Comparison of ENCODE assay signal across 10 mouse cellular contexts in the genomic region with DNA sequence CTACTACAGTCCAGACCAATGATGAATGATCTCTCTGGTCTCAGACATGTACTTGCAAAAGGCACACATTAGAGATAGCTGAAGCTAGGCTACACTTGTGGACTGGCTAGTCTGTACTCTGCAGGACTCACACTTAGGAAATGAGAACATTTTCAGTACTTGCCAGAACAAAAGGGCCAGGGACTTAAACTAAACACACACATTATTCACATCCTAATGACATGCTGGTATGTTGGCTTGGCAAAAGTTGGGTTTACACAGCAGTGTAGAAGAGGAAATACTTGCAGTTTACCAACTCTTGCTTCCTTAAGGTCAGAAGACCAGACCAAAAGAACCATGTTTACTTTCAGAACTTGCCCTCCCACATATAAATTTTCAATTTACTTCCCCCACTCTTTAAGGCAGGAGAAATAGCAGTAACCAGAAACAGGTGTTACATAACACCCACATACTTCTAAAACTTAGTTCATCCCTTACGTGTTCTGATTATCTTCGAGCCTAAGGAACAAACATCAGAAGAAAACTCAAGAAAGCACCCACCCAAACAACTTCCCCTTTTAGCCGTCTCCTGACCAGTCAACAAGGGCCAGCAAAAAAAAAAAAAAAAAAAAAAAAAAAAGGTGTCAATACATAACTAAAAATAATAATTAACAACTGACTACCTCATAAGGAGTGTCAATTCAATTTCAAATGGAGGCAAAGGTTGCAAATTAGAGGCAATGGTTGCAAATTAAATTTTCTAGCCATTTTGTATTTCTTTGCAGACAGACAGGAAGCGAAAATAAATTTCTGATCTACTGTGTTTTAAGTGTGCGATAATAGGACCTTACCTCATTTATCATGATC. TPM values are rescaled to one million over a fixed set of nuclear protein-coding genes. Genes with fewer than 3 reads are reported as not detected.
DNase-seq lines count a peak whose midpoint lies in the region; ATAC-seq and TF ChIP-seq lines count a peak whose summit lies in the region.
"Had no signal": no experiment of that assay in that cellular context is flagged by ENCODE, and none has a peak within 500 bp of the region (broad histone marks: within the 10 kb centered on the region; RNA-seq: fewer than 3 reads in every experiment).

No protein-coding gene starts in this region.

- 67% methylated on average over 5 of the region's 5 CpGs for WGBS in intestine, postnatal 0 days
- 54% methylated on average over 5 of the region's 5 CpGs for WGBS in small intestine, adult 2 months

- no peaks in the 10 kb centered on the region for H3K27me3 ChIP-seq in intestine, postnatal 0 days (replicated peaks; ENCODE audit: control insufficient read depth, insufficient read depth, low read length)
- no peaks in the 10 kb centered on the region for H3K27me3 ChIP-seq in small intestine, adult 2 months (ENCODE audit: control insufficient read depth, insufficient read depth, low read length)

- no peak overlapping the region; the same call in 1 of the 2 replicates for H3K9ac ChIP-seq in intestine, postnatal 0 days (ENCODE audit: low read depth, low read length)

- no peaks in the 10 kb centered on the region for H3K36me3 ChIP-seq in intestine, postnatal 0 days (ENCODE audit: control insufficient read depth, insufficient read depth)
- peaks cover 7% of the 10 kb centered on the region for H3K36me3 ChIP-seq in small intestine, adult 2 months (ENCODE audit: control insufficient read depth, insufficient read depth, low read length)
- H3K36me3 ChIP-seq: forebrain, embryonic 10.5 days had no signal

- DNase-seq in CD4-positive, CD25-positive, alpha-beta regulatory T cell, adult 2 months (ENCODE audit: low read depth, low spot score) = peak; percentile 3
- DNase-seq in left cerebral cortex, adult 2 months (ENCODE audit: extremely low spot score in 1 of 2, low spot score in 2 of 2) = no peak
- DNase-seq in left cerebral cortex, postnatal 4 days = no peak
- DNase-seq in urinary bladder, postnatal 36 days (ENCODE audit: low spot score in 2 of 2) = no peak
- no peak for DNase-seq in cerebellum, postnatal 25 days
- DNase-seq: cerebellum, postnatal 10 days had no signal

- no peaks in the 10 kb centered on the region for H3K4me1 ChIP-seq in intestine, postnatal 0 days (replicated peaks; ENCODE audit: control insufficient read depth, insufficient read depth, low read length)
- H3K4me1 ChIP-seq in small intestine, adult 2 months (ENCODE audit: control insufficient read depth, insufficient read depth, insufficient read length, low read length) = no peaks in the 10 kb centered on the region
- H3K4me1 ChIP-seq: forebrain, embryonic 10.5 days had no signal

- TF ChIP-seq CTCF in left cerebral cortex, adult 2 months (IDR thresholded peaks at IDR 0.05) = no peak
- no peak for TF ChIP-seq CTCF in intestine, postnatal 0 days (IDR thresholded peaks at IDR 0.05; ENCODE audit: low read depth)
- TF ChIP-seq CTCF in small intestine, adult 2 months (IDR thresholded peaks at IDR 0.05; ENCODE audit: extremely low read depth, insufficient read length, insufficient replicate concordance, low read depth, low read length) = no peak

- intact Hi-C loops in left cerebral cortex, adult 2 months (cut with DNase I) = loop anchor here (5.0 kb wide), 1 partner anchor 117 kb away; no protein-coding TSS in a partner anchor
- intact Hi-C loops in left cerebral cortex, postnatal 4 days (cut with DNase I) = no loop called here

- H3K4me2 ChIP-seq in intestine, postnatal 0 days (replicated peaks; ENCODE audit: low read depth) = peak overlapping the region; percentile 54

- no peak overlapping the region for H3K27ac ChIP-seq in left cerebral cortex, adult 2 months
- 0 out of 2 replicates have a peak overlapping the region, but pooled peaks have one; percentile 90 for H3K27ac ChIP-seq in intestine, postnatal 0 days (ENCODE audit: low read depth, low read length)
- peak overlapping the region; percentile 15; the same call in 1 of the 2 replicates for H3K27ac ChIP-seq in small intestine, adult 2 months (ENCODE audit: insufficient read depth, low read depth, low read length)
- H3K27ac ChIP-seq: forebrain, embryonic 10.5 days had no signal

- TF ChIP-seq POLR2A in small intestine, adult 2 months (IDR thresholded peaks at IDR 0.05; ENCODE audit: low read depth, low read length) = no peak

- no peak for ATAC-seq in CD4-positive, CD25-positive, alpha-beta regulatory T cell, adult 4 months
- ATAC-seq in intestine, postnatal 0 days = no peak

- peak overlapping the region; percentile 62 for H3K4me3 ChIP-seq in left cerebral cortex, adult 2 months
- H3K4me3 ChIP-seq in intestine, postnatal 0 days (ENCODE audit: low read depth, low read length) = peak overlapping the region; percentile 64
- H3K4me3 ChIP-seq in small intestine, adult 2 months (ENCODE audit: low read depth, low read length) = no peak overlapping the region

- no peaks in the 10 kb centered on the region for H3K9me3 ChIP-seq in intestine, postnatal 0 days (ENCODE audit: control insufficient read depth)
- H3K9me3 ChIP-seq: forebrain, embryonic 10.5 days had no signal

RNA-seq across cellular contexts. Expression of gene Sat1, which starts 1.7 kb away (rescaled TPM):
- polyA plus RNA-seq in CD4-positive, CD25-positive, alpha-beta regulatory T cell, adult 4 months (2017; shearing (Covaris generic)) = 100 to 1,000 TPM; 653 to 698 TPM
- total RNA-seq in left cerebral cortex, adult 2 months (2021) = 10 to 100 TPM; 73.3 to 74.0 TPM
- 10 to 100 TPM; 26.1 to 39.3 TPM for total RNA-seq in left cerebral cortex, postnatal 4 days (2021)
- 790 and 828 TPM in 2 replicates for polyA plus RNA-seq in intestine, postnatal 0 days (2015; fragmentation: Nextera tagmentation; extraction: Ambion mirVana)
- 6.8 and 12.4 TPM in 2 replicates for polyA plus RNA-seq in small intestine, adult 2 months (2012; rRNA removed)

RNA-seq across cellular contexts. Expression of gene Acot9, which starts 47.7 kb away (rescaled TPM):
- polyA plus RNA-seq in CD4-positive, CD25-positive, alpha-beta regulatory T cell, adult 4 months (2017; shearing (Covaris generic)) = 10 to 100 TPM; 91.6 to 97.4 TPM
- total RNA-seq in left cerebral cortex, adult 2 months (2021) = 10 to 100 TPM; 20.8 to 20.9 TPM
- 10 to 100 TPM; 37.9 to 43.7 TPM for total RNA-seq in left cerebral cortex, postnatal 4 days (2021)
- polyA plus RNA-seq in intestine, postnatal 0 days (2015; fragmentation: Nextera tagmentation; extraction: Ambion mirVana) = 26.2 and 26.3 TPM in 2 replicates
- polyA plus RNA-seq in small intestine, adult 2 months (2012; rRNA removed) = 6.3 and 8.0 TPM in 2 replicates

Comparison
In these comparisons a context has a peak if more than half of its experiments do, and no peak if none do; other contexts are left out.
1. RNA of gene Sat1, which starts 1.7 kb away (polyA plus RNA-seq): 790 to 828 TPM in intestine, postnatal 0 days and 653 to 698 TPM in CD4-positive, CD25-positive, alpha-beta regulatory T cell, adult 4 months; 6.8 to 12.4 TPM in small intestine, adult 2 months; every median in the first group is over 10 times any median in the second.